Mouse (Mus musculus): ENCODE measurements around the gene Mical3. TPM values are rescaled to one million over a fixed set of nuclear protein-coding genes. Genes with fewer than 3 reads are reported as not detected.

Gene Mical3
- polyA plus RNA-seq, 1 experiment from 2014 or later: 20.7 TPM

GRCm38 (mm10) chr6:121087586-121088245 is 43.1 kb downstream of the Mical3 start:
- Histone ChIP-seq H3K27me3 (no peaks in the 10 kb centered on the region), H3K9me3 (replicated peaks) (no peaks in the 10 kb centered on the region), H3K9ac (no peak overlapping the region), H3K27ac (no peak overlapping the region), H3K4me1 (peaks cover 23% of the 10 kb centered on the region), H3K4me3 (no peak overlapping the region), H3K36me3 (no peaks in the 10 kb centered on the region; the same call in 1 of the 2 replicates), H3K4me2 (replicated peaks) (no peak overlapping the region)
- no peak for ATAC-seq (ENCODE audit: low FRiP score)
- WGBS: 71% methylated on average over 22 of the region's 22 CpGs

GRCm38 (mm10) chr6:121087127-121087526 is 43.7 kb downstream of the Mical3 start:
- no peak overlapping the region for H3K27ac ChIP-seq
- no peak overlapping the region for H3K4me3 ChIP-seq
- no peaks in the 10 kb centered on the region for H3K36me3 ChIP-seq
- no peak for ATAC-seq (ENCODE audit: low FRiP score)
- peaks cover 25% of the 10 kb centered on the region for H3K4me1 ChIP-seq
- 64% methylated on average over 10 of the region's 10 CpGs for WGBS
- H3K9me3 ChIP-seq (replicated peaks): no peaks in the 10 kb centered on the region
- H3K4me2 ChIP-seq (replicated peaks): no peak overlapping the region
- no peak overlapping the region for H3K9ac ChIP-seq
- no peaks in the 10 kb centered on the region for H3K27me3 ChIP-seq

- 92% methylated on average over 9 of the region's 9 CpGs for WGBS
- H3K9me3 ChIP-seq (replicated peaks): no peaks in the 10 kb centered on the region
- H3K4me1 ChIP-seq: peaks cover 33% of the 10 kb centered on the region
- ATAC-seq (ENCODE audit: low FRiP score): no peak
- H3K4me3 ChIP-seq: no peak overlapping the region
- H3K27me3 ChIP-seq: no peaks in the 10 kb centered on the region
- H3K36me3 ChIP-seq: no peaks in the 10 kb centered on the region
- H3K4me2 ChIP-seq (replicated peaks): no peak overlapping the region
- no peak overlapping the region for H3K9ac ChIP-seq
- H3K27ac ChIP-seq: no peak overlapping the region
Measured at GRCm38 (mm10) chr6:121086226-121086625, 44.6 kb downstream of the Mical3 start.

- WGBS: 74% methylated on average over 6 of the region's 6 CpGs
- no peak overlapping the region for H3K9ac ChIP-seq
- no peaks in the 10 kb centered on the region for H3K36me3 ChIP-seq
- no peak for ATAC-seq (ENCODE audit: low FRiP score)
- no peaks in the 10 kb centered on the region for H3K27me3 ChIP-seq
- peaks cover 38% of the 10 kb centered on the region for H3K4me1 ChIP-seq
- no peaks in the 10 kb centered on the region for H3K9me3 ChIP-seq (replicated peaks)
- no peak overlapping the region for H3K4me2 ChIP-seq (replicated peaks)
- no peak overlapping the region for H3K4me3 ChIP-seq
- no peak overlapping the region for H3K27ac ChIP-seq
Measured at GRCm38 (mm10) chr6:121084050-121084480, 46.7 kb downstream of the Mical3 start.

- Histone ChIP-seq H3K4me3 (no peak overlapping the region), H3K27ac (peak overlapping the region; percentile 62), H3K27me3 (no peaks in the 10 kb centered on the region), H3K9ac (no peak overlapping the region), H3K4me2 (replicated peaks) (no peak overlapping the region), H3K4me1 (peaks cover 35% of the 10 kb centered on the region), H3K9me3 (replicated peaks) (no peaks in the 10 kb centered on the region), H3K36me3 (no peaks in the 10 kb centered on the region)
- WGBS: 75% methylated on average over 10 of the region's 10 CpGs
- no peak for ATAC-seq (ENCODE audit: low FRiP score)
Measured at GRCm38 (mm10) chr6:121082094-121082473, 48.7 kb downstream of the Mical3 start.

GRCm38 (mm10) chr6:121081288-121082093 is 49.3 kb downstream of the Mical3 start:
- H3K27ac ChIP-seq: no peak overlapping the region
- H3K4me3 ChIP-seq: no peak overlapping the region
- WGBS: 47% methylated on average over 26 of the region's 26 CpGs
- H3K9ac ChIP-seq: no peak overlapping the region
- peaks cover 32% of the 10 kb centered on the region for H3K4me1 ChIP-seq
- H3K9me3 ChIP-seq (replicated peaks): no peaks in the 10 kb centered on the region
- H3K4me2 ChIP-seq (replicated peaks): no peak overlapping the region
- ATAC-seq (ENCODE audit: low FRiP score): peak; percentile 62
- H3K36me3 ChIP-seq: no peaks in the 10 kb centered on the region
- no peaks in the 10 kb centered on the region for H3K27me3 ChIP-seq

GRCm38 (mm10) chr6:121078175-121078574 is 52.6 kb downstream of the Mical3 start:
- 81% methylated on average over 5 of the region's 5 CpGs for WGBS
- Histone ChIP-seq H3K4me1 (peaks cover 20% of the 10 kb centered on the region), H3K27me3 (no peaks in the 10 kb centered on the region), H3K4me3 (no peak overlapping the region), H3K36me3 (no peaks in the 10 kb centered on the region), H3K9me3 (replicated peaks) (no peaks in the 10 kb centered on the region), H3K9ac (no peak overlapping the region), H3K4me2 (replicated peaks) (no peak overlapping the region), H3K27ac (no peak overlapping the region)
- ATAC-seq (ENCODE audit: low FRiP score): no peak

GRCm38 (mm10) chr6:121076929-121077566 is 53.8 kb downstream of the Mical3 start:
- ATAC-seq (ENCODE audit: low FRiP score): no peak
- H3K27me3 ChIP-seq: no peaks in the 10 kb centered on the region
- H3K4me3 ChIP-seq: no peak overlapping the region
- H3K27ac ChIP-seq: no peak overlapping the region
- no peaks in the 10 kb centered on the region for H3K9me3 ChIP-seq (replicated peaks)
- no peak overlapping the region for H3K4me2 ChIP-seq (replicated peaks)
- WGBS: 92% methylated on average over 12 of the region's 12 CpGs
- no peaks in the 10 kb centered on the region for H3K36me3 ChIP-seq
- H3K9ac ChIP-seq: no peak overlapping the region
- H3K4me1 ChIP-seq: peaks cover 22% of the 10 kb centered on the region

- H3K27me3 ChIP-seq: no peaks in the 10 kb centered on the region
- ATAC-seq (ENCODE audit: low FRiP score): no peak
- WGBS: 95% methylated on average over 1 of the region's 1 CpGs
Measured at GRCm38 (mm10) chr6:121075763-121076162, 55.0 kb downstream of the Mical3 start.

GRCm38 (mm10) chr6:121073312-121073711 is 57.5 kb downstream of the Mical3 start:
- no peak for ATAC-seq (ENCODE audit: low FRiP score)

More at GRCm38 (mm10) chr6:121075763-121076162, 55.0 kb downstream of the Mical3 start:
- no peaks in the 10 kb centered on the region for H3K9me3 ChIP-seq (replicated peaks)
- no peak overlapping the region for H3K9ac ChIP-seq
- no peak overlapping the region for H3K27ac ChIP-seq
- H3K36me3 ChIP-seq: no peaks in the 10 kb centered on the region
- H3K4me3 ChIP-seq: no peak overlapping the region
- H3K4me2 ChIP-seq (replicated peaks): no peak overlapping the region
- peaks cover 12% of the 10 kb centered on the region; the same call in 1 of the 2 replicates for H3K4me1 ChIP-seq

GRCm38 (mm10) chr6:121072615-121073014 is 58.2 kb downstream of the Mical3 start:
- Histone ChIP-seq H3K9ac (no peak overlapping the region), H3K4me3 (no peak overlapping the region), H3K9me3 (replicated peaks) (no peaks in the 10 kb centered on the region), H3K27me3 (no peaks in the 10 kb centered on the region), H3K4me2 (replicated peaks) (no peak overlapping the region), H3K4me1 (peaks cover 18% of the 10 kb centered on the region), H3K27ac (no peak overlapping the region), H3K36me3 (no peaks in the 10 kb centered on the region)
- 86% methylated on average over 2 of the region's 2 CpGs for WGBS
- no peak for ATAC-seq (ENCODE audit: low FRiP score)

More at GRCm38 (mm10) chr6:121073312-121073711, 57.5 kb downstream of the Mical3 start:
- Histone ChIP-seq H3K4me3 (no peak overlapping the region), H3K4me2 (replicated peaks) (no peak overlapping the region), H3K4me1 (peaks cover 15% of the 10 kb centered on the region; the same call in 1 of the 2 replicates), H3K27ac (no peak overlapping the region), H3K36me3 (no peaks in the 10 kb centered on the region), H3K9me3 (replicated peaks) (no peaks in the 10 kb centered on the region), H3K9ac (no peak overlapping the region), H3K27me3 (no peaks in the 10 kb centered on the region)
- 82% methylated on average over 7 of the region's 7 CpGs for WGBS

GRCm38 (mm10) chr6:121070584-121071230 is 60.1 kb downstream of the Mical3 start:
- WGBS: 82% methylated on average over 9 of the region's 9 CpGs
- H3K4me1 ChIP-seq: peaks cover 32% of the 10 kb centered on the region
- H3K27me3 ChIP-seq: no peaks in the 10 kb centered on the region

More at GRCm38 (mm10) chr6:121070584-121071230, 60.1 kb downstream of the Mical3 start:
- no peak overlapping the region for H3K4me3 ChIP-seq
- H3K4me2 ChIP-seq (replicated peaks): no peak overlapping the region
- ATAC-seq (ENCODE audit: low FRiP score): no peak
- no peak overlapping the region for H3K9ac ChIP-seq
- H3K9me3 ChIP-seq (replicated peaks): no peaks in the 10 kb centered on the region
- H3K36me3 ChIP-seq: no peaks in the 10 kb centered on the region
- H3K27ac ChIP-seq: no peak overlapping the region

Measured in hindbrain, embryonic 12.5 days (tissue).